Mouse (Mus musculus): ENCODE data around the gene Stbd1. TPM values are rescaled to one million over a fixed set of nuclear protein-coding genes. Genes with fewer than 3 reads are reported as not detected.

The Stbd1 gene
- polyA plus RNA-seq (2017; shearing (Covaris generic)), result under 1 TPM in 1 of 2 experiments, not detected in 1; 0.86 TPM

DNA sequence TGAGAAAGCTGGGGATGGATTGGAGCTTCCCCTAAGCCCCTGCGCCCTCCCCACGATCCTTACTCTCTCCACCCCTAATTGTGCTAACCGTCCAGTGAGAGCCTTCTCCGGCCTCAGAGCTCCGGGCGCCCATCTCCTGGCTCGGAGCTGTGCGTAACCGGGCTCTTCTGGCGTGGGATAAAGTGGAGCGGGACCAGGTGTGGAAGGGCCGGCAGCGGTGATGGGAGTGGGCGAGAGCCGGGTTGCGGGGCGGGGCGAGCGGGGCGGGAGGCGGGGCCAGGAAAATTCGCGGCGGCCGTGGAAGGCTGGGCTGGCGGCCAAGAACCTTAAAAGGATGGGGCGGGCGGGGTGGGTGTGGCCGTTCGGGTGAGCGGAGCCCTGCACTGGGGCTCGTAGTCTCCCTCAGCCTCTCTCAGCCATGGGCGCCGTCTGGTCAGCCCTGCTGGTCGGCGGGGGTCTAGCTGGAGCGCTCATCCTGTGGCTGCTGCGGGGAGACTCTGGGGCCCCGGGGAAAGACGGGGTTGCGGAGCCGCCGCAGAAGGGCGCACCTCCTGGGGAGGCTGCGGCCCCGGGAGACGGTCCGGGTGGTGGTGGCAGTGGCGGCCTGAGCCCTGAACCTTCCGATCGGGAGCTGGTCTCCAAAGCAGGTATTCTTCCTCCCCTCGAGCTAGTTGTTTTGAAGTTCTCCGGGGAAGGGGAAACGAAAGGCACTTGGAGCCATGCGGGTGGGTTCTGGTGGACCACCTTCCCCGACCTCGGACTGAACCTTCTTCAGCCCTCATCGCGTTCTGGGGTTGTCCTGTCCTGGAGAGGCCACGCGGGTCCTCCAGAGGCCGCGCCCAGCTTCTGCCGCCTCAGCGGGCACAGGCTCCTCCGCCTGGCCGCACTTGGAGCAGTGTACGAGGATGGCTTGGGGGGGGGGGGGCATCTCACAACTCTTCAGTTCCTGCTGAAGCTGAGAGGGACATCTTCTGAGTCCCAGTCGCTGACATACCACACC lies at the start of gene Stbd1:
Stbd1 (plus strand) TSS at position 351 of the 1,000 bp plus-strand sequence.

DNA sequence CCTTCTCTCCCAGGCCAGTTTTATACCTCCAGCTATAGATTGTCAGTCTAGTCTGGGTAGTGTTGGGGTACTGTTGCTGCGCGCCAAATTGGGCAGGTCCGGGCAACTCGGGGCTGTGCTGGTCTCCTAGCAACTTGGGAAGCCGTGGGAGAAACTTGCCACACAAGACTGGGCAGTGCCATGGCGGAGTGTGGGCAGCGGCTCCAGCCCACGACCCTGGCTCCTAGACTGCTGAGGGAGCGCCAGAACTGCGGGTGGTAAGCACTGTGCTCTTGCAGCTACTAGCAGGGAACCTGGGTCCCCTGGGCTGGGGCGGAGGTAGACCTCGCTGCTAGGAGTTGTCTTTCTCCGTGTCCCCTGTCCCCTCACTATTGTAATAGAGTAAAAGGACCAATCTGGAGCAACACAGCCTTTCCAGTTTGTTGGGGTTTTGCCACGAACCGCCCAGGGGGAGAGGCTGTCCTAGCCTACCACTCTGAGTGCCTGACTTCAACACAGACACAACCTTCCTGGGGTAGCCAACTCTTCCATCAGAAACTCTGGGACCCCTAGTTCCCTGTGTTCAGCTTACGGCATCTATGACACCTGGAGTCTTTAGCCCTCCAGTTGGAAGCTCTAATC lies 47.8 kb upstream of the Stbd1 start, which contains the start of gene Fam47e:
Fam47e (plus strand) TSS at position 179 of the 621 bp plus-strand sequence.

Other genes with a start within 250 kb of the Stbd1 start
- gene Nup54, start 167.8 kb upstream of the Stbd1 start, polyA plus RNA-seq (2017; shearing (Covaris generic)), result 10 to 100 TPM; 38.4 to 51.4 TPM
- 10 to 100 TPM; 22.2 to 26.0 TPM for gene Scarb2, start 96.2 kb upstream of the Stbd1 start, polyA plus RNA-seq (2017; shearing (Covaris generic))
- gene Fam47e, start 48.0 kb upstream of the Stbd1 start, polyA plus RNA-seq (2017; shearing (Covaris generic)), result under 1 TPM in 1 of 2 experiments, not detected in 1; 0.21 TPM
- under 1 TPM; 0.13 to 0.41 TPM for gene Ccdc158, start 72.2 kb downstream of the Stbd1 start, polyA plus RNA-seq (2017; shearing (Covaris generic))
- gene Shroom3, start 80.4 kb downstream of the Stbd1 start, polyA plus RNA-seq (2017; shearing (Covaris generic)), result 1 to 10 TPM in 1 of 2 experiments, under 1 TPM in 1; 0.10 to 3.3 TPM

Measured in inflammation-experienced regulatory T-cells (primary cell).